Mouse (Mus musculus) forelimb bud, embryonic 11.5 days (tissue): ENCODE measurements around the gene Plod1.
"Not testable (repeated sequence)": the region's sequence is repeated elsewhere in the genome, so short reads cannot be mapped to it uniquely, and the experiment has no call there.

Experiments used
- DNase-seq: peaks from one replicate; pipeline ENCODE4 v3.0.0-alpha.2; 2012; ENCODE audit warnings: low read depth, low spot score

The Plod1 gene

GRCm38 (mm10) chr4:147896411-147896810, 40.2 kb downstream of the Plod1 start:
- DNase-seq: no peak

DNA sequence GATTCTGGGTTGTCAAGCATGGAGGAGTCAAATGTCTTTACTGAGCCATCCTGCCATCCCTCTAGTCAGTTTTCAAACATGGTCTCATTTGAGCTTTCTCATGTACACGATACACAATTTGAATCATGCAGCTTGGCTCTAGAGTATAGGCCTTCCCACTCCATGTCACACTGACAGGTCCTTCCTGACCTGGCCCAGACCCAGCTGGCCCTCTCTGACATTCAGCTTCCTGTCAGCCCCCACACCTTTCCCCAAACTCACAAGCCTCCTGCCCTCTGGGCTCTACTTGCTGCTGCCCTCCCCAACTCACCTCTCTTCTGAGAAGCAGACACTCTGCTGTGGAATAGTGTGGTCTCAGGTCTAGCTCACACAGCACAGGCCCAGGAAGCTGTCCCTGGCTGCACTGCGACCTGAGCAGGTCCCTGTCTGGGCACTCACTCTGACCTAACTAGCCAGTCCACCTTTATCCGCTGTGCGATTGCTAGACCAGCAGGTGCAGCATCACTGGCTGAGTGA, 40.7 kb downstream of the Plod1 start:
- no peak for DNase-seq

- DNase-seq: no peak
Observed at GRCm38 (mm10) chr4:147890341-147890740, 46.2 kb downstream of the Plod1 start.

DNA sequence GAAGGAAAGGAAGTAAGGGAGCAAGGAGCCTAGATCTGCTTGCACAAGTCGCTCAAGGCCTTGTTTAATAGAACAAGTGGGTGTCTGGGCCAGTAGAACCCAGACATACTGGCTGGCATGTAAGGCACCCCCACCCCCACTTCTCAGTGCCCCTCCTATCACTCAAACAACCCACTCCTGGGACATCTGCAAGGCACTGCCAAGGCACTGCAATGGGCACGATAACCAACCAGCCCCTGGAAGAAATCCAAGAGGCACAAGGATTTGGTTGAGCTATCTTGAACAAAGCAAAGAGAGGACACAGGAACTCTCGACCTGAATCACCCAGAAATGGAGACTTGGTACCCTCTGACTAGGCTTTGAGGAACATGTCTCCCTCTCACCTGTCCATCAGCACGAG, 48.3 kb downstream of the Plod1 start:
- DNase-seq: no peak

GRCm38 (mm10) chr4:147887277-147887676, 49.3 kb downstream of the Plod1 start:
- no peak for DNase-seq

- DNase-seq: no peak
Observed at GRCm38 (mm10) chr4:147886158-147886557, 50.4 kb downstream of the Plod1 start.

- DNase-seq: no peak
Observed at GRCm38 (mm10) chr4:147884138-147884537, 52.4 kb downstream of the Plod1 start.

- no peak for DNase-seq
Observed at GRCm38 (mm10) chr4:147883041-147883440, 53.5 kb downstream of the Plod1 start.

- no peak for DNase-seq
Observed at GRCm38 (mm10) chr4:147881792-147882191, 54.8 kb downstream of the Plod1 start.

- DNase-seq: no peak
Observed at GRCm38 (mm10) chr4:147879865-147880264, 56.7 kb downstream of the Plod1 start.

DNA sequence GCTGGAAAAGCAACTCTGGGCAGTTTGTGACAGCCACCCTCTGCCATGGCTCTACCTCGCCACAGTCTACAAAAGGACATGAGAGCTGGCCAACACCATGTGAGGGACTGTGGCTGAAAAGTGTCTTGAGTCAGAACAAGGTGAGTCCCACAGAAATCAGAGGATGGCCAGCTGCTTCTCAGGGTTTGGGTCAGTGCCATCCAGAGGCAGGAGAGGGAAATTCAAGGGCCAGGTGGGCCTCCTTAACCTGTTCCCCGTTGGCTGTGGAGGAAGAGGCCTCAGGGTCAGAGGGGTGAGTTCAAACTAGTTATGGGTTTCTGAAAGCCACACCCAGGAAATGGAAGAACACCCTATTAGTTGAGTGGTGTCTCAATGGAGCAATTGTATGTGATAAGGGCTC, 57.1 kb downstream of the Plod1 start:
- no peak for DNase-seq

GRCm38 (mm10) chr4:147878537-147878936, 58.0 kb downstream of the Plod1 start:
- no peak for DNase-seq

- DNase-seq: no peak
Observed at GRCm38 (mm10) chr4:147875852-147876575, 60.6 kb downstream of the Plod1 start.

- no peak for DNase-seq
Observed at GRCm38 (mm10) chr4:147869238-147869637, 67.3 kb downstream of the Plod1 start.

- peak; percentile 97 for DNase-seq
Observed at GRCm38 (mm10) chr4:147868450-147869031, 68.0 kb downstream of the Plod1 start, which contains the start of the genes Miip and Fv1. Miip (minus strand) TSS chr4:147868816. Fv1 (plus strand) TSS chr4:147868979.

GRCm38 (mm10) chr4:147867563-147868449, 68.8 kb downstream of the Plod1 start:
- no peak for DNase-seq

GRCm38 (mm10) chr4:147866793-147867192, 69.8 kb downstream of the Plod1 start:
- DNase-seq: not testable (repeated sequence)

DNA sequence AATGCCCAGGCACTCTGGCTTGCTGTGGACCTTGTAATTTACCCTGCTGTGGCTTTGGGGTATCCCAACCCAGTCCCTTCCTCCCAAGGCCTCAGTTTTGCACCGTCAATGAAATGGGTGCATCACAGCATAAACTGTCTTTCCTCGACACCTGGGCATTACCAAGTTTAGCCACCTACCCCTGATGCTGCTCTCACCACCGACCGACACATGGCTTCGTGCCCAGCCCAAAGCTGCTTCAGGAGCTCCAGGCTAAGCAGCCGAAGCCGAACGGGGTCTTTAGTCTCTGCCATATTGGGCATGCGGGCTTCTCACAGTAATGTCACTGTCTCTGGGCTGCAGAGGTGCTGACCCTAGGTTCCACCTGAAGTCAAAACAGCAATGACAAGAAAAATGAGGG, 70.5 kb downstream of the Plod1 start:
- DNase-seq: no peak

- no peak for DNase-seq
Observed at GRCm38 (mm10) chr4:147865651-147866050, 70.9 kb downstream of the Plod1 start.

DNA sequence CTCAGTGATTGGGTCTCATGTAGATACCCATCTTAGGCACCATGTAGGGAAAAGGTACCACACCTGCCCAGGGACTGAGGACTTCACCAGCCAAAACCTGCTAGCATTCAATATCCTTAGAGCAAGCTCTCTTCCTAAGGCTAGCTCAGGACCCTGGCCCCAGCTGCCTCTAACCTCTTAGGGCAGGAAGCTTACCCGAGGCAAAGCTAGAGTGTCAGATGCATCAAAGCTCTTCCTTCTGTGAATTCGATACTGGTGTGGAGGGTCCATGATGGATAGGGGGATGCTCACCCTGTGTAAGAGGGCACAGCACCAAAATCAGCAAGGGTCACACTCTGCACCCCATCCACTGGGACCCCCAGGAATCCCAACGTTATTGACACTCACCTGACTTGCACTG, 74.5 kb downstream of the Plod1 start:
- DNase-seq: no peak
